Mouse (Mus musculus): ENCODE data around the gene Acsf2. TPM values are rescaled to one million over a fixed set of nuclear protein-coding genes. Genes with fewer than 3 reads are reported as not detected.

Acsf2 gene
- total RNA-seq, 2 experiments from 2014 or later = 14.3 to 14.4 TPM

DNA sequence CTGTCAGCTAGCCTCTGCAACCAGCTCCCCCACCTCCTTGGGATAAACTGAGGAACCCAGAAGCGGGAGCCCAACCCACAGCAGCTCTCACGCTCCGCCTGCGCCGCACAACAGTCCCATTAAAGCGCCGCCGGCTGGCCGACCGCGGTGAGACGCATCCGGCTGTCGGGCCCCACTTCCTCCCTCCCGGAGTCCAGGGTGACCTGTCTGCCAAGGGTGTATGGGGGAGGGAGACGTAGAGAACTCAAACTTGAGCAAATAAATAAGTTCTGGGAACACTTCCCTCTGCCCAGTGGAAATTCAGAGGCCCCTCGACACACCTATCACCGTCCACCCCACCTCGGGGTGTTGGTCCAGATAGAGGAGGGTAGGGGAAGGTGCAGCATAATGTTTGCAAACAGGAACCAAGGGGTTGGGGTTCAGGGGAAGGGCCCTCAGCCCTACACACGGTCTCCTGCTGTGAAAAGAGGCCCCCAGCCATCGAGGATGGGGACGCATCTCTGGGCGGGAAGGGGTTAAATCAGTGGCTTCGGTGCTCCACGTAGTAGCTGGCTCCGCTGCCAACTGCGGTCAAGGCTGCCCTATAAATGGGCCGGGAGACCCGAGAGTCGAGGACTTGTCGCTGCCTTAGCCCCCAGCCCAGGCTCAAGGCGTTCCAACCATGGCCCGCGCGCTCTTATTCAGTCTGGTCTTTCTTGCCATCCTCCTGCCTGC, 37.1 kb downstream of the Acsf2 start, which contains the start of gene Chad:
Gene Chad (plus strand): TSS at position 611 of the 714 bp plus-strand sequence.
- no peak; the same call in none of the 2 replicates for TF ChIP-seq CTCF (IDR thresholded peaks at IDR 0.05)
- DNase-seq (ENCODE audit: extremely low spot score in 1 of 2, low spot score in 2 of 2) = no peak
- intact Hi-C loops (cut with DNase I) = loop anchor here (5.0 kb wide), 2 partner anchors 38 to 53 kb away; partner anchors contain the start of gene Acsf2
- H3K4me3 ChIP-seq = peak within 1 kb of the TSS; percentile 23; the same call in 1 of the 2 replicates
- no peak within 1 kb of the TSS for H3K27ac ChIP-seq

DNA sequence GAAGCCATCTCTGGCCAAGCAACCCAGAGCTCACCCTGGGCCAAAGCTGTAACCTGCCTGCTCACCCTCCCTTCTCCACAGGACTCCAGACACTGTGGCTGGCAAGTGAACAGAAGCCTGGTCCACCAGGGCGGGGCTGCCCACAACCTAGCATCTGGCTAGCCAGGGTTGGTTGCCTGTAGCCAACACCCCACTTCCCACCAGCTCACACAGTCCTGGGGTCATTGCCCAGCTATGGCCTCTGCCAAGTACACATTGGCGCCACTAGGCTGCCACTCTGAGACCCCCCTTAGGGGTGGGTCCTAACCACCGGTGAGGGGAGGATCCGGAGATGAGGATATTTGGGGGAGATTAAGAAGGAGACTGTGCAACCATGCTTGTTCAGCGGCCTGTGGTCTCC, 37.9 kb downstream of the Acsf2 start:
- DNase-seq (ENCODE audit: extremely low spot score in 1 of 2, low spot score in 2 of 2) = no peak
- intact Hi-C loops (cut with DNase I) = loop anchor here (5.0 kb wide), 1 partner anchor 53 kb away; no protein-coding TSS in a partner anchor
- TF ChIP-seq CTCF (IDR thresholded peaks at IDR 0.05) = no peak
- H3K27ac ChIP-seq = no peak overlapping the region
- H3K4me3 ChIP-seq = no peak overlapping the region

DNA sequence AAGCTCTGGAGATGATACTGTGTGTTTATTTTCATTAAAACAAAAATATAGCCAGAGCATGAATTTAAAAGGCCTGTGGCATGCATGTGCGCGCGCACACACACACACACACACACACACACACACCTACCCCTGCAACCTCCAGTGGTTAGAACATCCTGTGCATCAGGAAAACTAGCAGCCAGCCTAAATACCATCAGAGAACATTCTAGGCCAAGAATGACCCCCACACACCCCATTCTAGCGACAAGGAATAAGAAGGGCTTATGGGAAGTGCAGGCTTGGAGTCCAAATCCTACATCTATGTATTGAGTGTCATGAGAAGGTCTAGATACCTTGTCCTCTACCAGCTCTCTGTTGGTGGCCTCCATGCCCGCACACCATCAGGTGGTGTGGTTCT, 38.3 kb downstream of the Acsf2 start:
- Histone ChIP-seq H3K27ac (no peak overlapping the region), H3K4me3 (no peak overlapping the region)
- no peak for DNase-seq (ENCODE audit: extremely low spot score in 1 of 2, low spot score in 2 of 2)
- intact Hi-C loops (cut with DNase I) = loop anchor here (5.0 kb wide), 1 partner anchor 54 kb away; no protein-coding TSS in a partner anchor
- TF ChIP-seq CTCF (IDR thresholded peaks at IDR 0.05) = no peak

GRCm38 (mm10) chr11:94558226-94558625, 43.4 kb downstream of the Acsf2 start:
- no peak for TF ChIP-seq CTCF (IDR thresholded peaks at IDR 0.05)
- H3K4me3 ChIP-seq = no peak overlapping the region
- intact Hi-C loops (cut with DNase I) = no loop called here
- H3K27ac ChIP-seq = no peak overlapping the region
- no peak for DNase-seq (ENCODE audit: extremely low spot score in 1 of 2, low spot score in 2 of 2)

DNA sequence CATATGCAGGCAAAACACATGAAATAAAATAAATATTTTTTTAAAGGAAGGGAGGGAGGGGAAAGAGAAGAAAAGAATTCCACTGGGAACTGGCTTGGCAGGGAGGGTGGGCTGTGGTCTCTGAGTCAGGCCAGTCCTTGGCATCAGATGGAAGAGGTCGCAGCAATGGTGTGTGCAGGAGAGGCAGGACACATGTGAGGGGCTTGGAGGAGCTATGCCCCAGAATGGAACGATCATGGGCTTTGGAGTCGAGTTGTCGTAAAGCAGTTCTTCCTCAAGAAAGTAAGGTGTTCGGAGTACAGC, 51.3 kb downstream of the Acsf2 start:
- intact Hi-C loops (cut with DNase I) = no loop called here
- no peak for DNase-seq (ENCODE audit: extremely low spot score in 1 of 2, low spot score in 2 of 2)
- no peak for TF ChIP-seq CTCF (IDR thresholded peaks at IDR 0.05)
- Histone ChIP-seq H3K4me3 (no peak overlapping the region), H3K27ac (no peak overlapping the region)

- peak overlapping the region; percentile 95 for H3K27ac ChIP-seq
- intact Hi-C loops (cut with DNase I) = loop anchor here (2.0 to 10.0 kb wide), 5 partner anchors 59 to 405 kb away; partner anchors contain the start of gene Ankrd40
Measured at GRCm38 (mm10) chr11:94549691-94550441, 51.8 kb downstream of the Acsf2 start.

DNA sequence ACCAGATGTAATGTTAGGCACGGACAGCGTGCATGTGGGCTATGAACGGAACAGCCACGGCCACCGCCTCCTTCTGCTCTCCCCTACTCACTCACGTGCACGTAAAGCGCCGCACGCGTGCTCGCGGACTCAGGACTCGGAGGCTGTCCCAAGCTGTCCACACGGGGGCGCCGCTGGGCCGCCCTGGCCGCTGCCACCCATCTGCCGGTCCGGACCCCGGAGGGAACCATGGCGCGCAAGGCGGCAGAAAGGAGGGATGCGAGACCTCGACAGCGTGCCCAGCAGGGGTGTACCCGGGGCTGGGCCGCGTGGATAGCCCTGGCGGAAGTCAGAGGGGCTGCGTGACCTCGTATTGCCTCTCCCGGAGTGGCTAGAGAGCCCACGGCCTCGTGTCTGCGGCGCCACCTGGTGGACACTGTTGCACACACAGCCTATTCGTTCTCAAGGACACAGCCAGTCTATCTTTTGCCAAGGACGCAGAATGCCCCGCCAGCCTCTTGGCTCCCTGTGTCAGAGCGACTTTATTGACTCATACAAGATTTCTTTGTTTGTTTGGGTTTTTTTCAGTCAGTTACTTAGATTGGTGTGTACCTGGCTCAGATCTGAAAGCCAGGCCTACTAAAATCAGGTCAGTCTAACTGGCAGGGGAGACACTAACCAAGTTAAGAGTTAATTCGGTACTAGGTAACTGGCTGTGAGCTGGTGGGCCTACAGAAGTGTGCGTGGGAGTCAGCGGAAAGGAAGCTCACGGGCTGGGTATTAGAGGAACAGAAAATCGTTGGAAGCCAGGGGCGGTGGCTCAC, 52.6 kb downstream of the Acsf2 start, which contains the start of gene Rsad1:
Gene Rsad1 (minus strand): TSS at position 368 of the 803 bp plus-strand sequence.
- H3K27ac ChIP-seq = peak within 1 kb of the TSS; percentile 95
- peak; percentile 96 for TF ChIP-seq CTCF (IDR thresholded peaks at IDR 0.05)
- H3K4me3 ChIP-seq = peak within 1 kb of the TSS; percentile 85
- intact Hi-C loops (cut with DNase I) = loop anchor here (2.0 to 10.0 kb wide), 5 partner anchors 58 to 404 kb away; partner anchors contain the start of gene Ankrd40
- peak; percentile 94 to 95 for DNase-seq (ENCODE audit: extremely low spot score in 1 of 2, low spot score in 2 of 2)

More at GRCm38 (mm10) chr11:94549691-94550441, 51.8 kb downstream of the Acsf2 start:
- no peak overlapping the region for H3K4me3 ChIP-seq
- no peak for TF ChIP-seq CTCF (IDR thresholded peaks at IDR 0.05)
- no peak for DNase-seq (ENCODE audit: extremely low spot score in 1 of 2, low spot score in 2 of 2)

DNA sequence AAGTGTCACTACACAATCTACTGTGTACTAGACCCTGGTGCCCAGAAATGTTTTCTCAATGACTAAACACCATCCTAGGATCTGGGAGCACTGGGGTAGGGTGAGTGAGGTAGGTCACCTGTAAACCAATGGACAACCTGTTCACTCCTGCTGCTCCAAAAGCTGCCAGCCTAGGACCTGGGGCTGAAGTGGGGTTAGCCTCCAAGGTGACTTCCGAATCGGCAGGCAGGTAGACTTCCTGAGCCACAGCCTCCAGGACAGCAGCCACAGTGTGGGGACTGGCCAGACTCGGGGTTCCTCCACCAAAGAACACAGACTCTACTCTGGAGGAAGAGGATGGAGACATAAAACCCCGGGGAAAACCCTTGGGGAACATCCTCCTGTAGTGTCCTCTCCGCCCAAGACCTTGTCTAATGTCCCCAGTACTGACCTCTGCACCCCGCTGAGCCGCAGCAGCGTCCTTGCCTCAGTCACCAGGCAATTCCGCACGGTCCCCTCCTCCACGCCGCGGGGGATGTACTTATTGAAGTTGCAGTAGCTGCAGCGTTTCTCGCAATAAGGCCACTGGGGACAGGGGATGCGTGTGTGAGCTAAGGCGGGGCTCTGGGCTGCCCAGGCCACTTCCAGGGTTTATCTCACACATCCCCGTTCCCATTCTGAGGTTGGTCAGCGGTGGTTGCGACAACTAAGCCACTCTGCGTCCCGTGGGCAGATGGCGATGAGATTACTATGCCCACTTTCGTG, 53.5 kb downstream of the Acsf2 start:
- no peak for TF ChIP-seq CTCF (IDR thresholded peaks at IDR 0.05)
- Histone ChIP-seq H3K4me3 (peak overlapping the region; percentile 85), H3K27ac (peak overlapping the region; percentile 95)
- intact Hi-C loops (cut with DNase I) = loop anchor here (2.0 to 10.0 kb wide), 5 partner anchors 57 to 403 kb away; partner anchors contain the start of gene Ankrd40
- peak; percentile 54 to 55 for DNase-seq (ENCODE audit: extremely low spot score in 1 of 2, low spot score in 2 of 2)

- intact Hi-C loops (cut with DNase I) = loop anchor here (5.0 to 10.0 kb wide), 3 partner anchors 125 to 402 kb away; no protein-coding TSS in a partner anchor
- no peak for DNase-seq (ENCODE audit: extremely low spot score in 1 of 2, low spot score in 2 of 2)
- Histone ChIP-seq H3K27ac (no peak overlapping the region), H3K4me3 (no peak overlapping the region)
- no peak for TF ChIP-seq CTCF (IDR thresholded peaks at IDR 0.05)
Measured at GRCm38 (mm10) chr11:94547271-94547670, 54.4 kb downstream of the Acsf2 start.

GRCm38 (mm10) chr11:94546381-94546780, 55.3 kb downstream of the Acsf2 start:
- DNase-seq (ENCODE audit: extremely low spot score in 1 of 2, low spot score in 2 of 2) = no peak
- TF ChIP-seq CTCF (IDR thresholded peaks at IDR 0.05) = no peak
- Histone ChIP-seq H3K4me3 (no peak overlapping the region), H3K27ac (no peak overlapping the region)
- intact Hi-C loops (cut with DNase I) = loop anchor here (5.0 to 10.0 kb wide), 3 partner anchors 124 to 402 kb away; no protein-coding TSS in a partner anchor

All from left cerebral cortex, adult 2 months (tissue).